Mouse (Mus musculus): ENCODE measurements at regions not wholly inside any gene's neighbourhood (a gene's known extent, or its start where the extent isn't known, plus 50 kb on each side); places are given as distances from the start of the nearest gene placed in this dataset.

GRCm38 (mm10) chr2:75425791-75426190, 233.3 kb upstream of the Hnrnpa3 start:
- TF ChIP-seq CTCF (IDR thresholded peaks at IDR 0.05; ENCODE audit: low read depth, low read length) (no peak), POLR2A (IDR thresholded peaks at IDR 0.05; ENCODE audit: insufficient read depth, low read length) (no peak), EP300 (IDR thresholded peaks at IDR 0.05; ENCODE audit: insufficient read depth, low read depth, low read length) (no peak)
